Mouse (Mus musculus) c-Kit-positive CD71-positive TER-119-positive erythroid progenitor cells, embryonic 14.5 days (primary cell): ENCODE results near the gene Alyref.

ENCODE experiments used
- DNase-seq: peaks from one replicate; pipeline ENCODE4 v3.0.0-alpha.2; 2013; ENCODE audit warnings: low spot score

The Alyref gene

GRCm38 (mm10) chr11:120625152-120625775 lies 27.1 kb upstream of the Alyref start, which contains the start of gene Sirt7:
Sirt7 (minus strand) TSS chr11:120625240.
- DNase-seq: no peak

- DNase-seq: peak; percentile 78
Measured at GRCm38 (mm10) chr11:120624680-120625111, 26.5 kb upstream of the Alyref start.

- peak; percentile 63 for DNase-seq
Measured at GRCm38 (mm10) chr11:120623961-120624679, 26.0 kb upstream of the Alyref start.

- DNase-seq: no peak
Measured at GRCm38 (mm10) chr11:120622805-120623204, 24.6 kb upstream of the Alyref start.

GRCm38 (mm10) chr11:120620195-120620594 lies 22.0 kb upstream of the Alyref start:
- no peak for DNase-seq

GRCm38 (mm10) chr11:120618619-120619535 lies 20.7 kb upstream of the Alyref start:
- DNase-seq: no peak

- DNase-seq: peak; percentile 91
Measured at GRCm38 (mm10) chr11:120617519-120618112, 19.5 kb upstream of the Alyref start, which contains the start of gene Pcyt2. Pcyt2 (minus strand) TSS chr11:120617936.

- DNase-seq: no peak
Measured at GRCm38 (mm10) chr11:120616617-120617294, 18.6 kb upstream of the Alyref start.

GRCm38 (mm10) chr11:120615606-120616203 lies 17.5 kb upstream of the Alyref start:
- no peak for DNase-seq

GRCm38 (mm10) chr11:120615167-120615566 lies 17.0 kb upstream of the Alyref start:
- no peak for DNase-seq

GRCm38 (mm10) chr11:120613976-120614375 lies 15.8 kb upstream of the Alyref start:
- no peak for DNase-seq

GRCm38 (mm10) chr11:120613481-120613972 lies 15.4 kb upstream of the Alyref start:
- no peak for DNase-seq

GRCm38 (mm10) chr11:120612763-120613162 lies 14.6 kb upstream of the Alyref start:
- no peak for DNase-seq

GRCm38 (mm10) chr11:120610477-120611046 lies 12.4 kb upstream of the Alyref start:
- no peak for DNase-seq

- no peak for DNase-seq
Measured at GRCm38 (mm10) chr11:120609250-120609649, 11.1 kb upstream of the Alyref start.

GRCm38 (mm10) chr11:120608241-120609034 lies 10.3 kb upstream of the Alyref start, which contains the start of gene Npb:
Npb (plus strand) TSS chr11:120608477.
- no peak for DNase-seq

GRCm38 (mm10) chr11:120606764-120607163 lies 8.6 kb upstream of the Alyref start:
- DNase-seq: no peak

- no peak for DNase-seq
Measured at GRCm38 (mm10) chr11:120605667-120606066, 7.5 kb upstream of the Alyref start.

- DNase-seq: no peak
Measured at GRCm38 (mm10) chr11:120603545-120603944, 5.4 kb upstream of the Alyref start.
